In the genomic region with DNA sequence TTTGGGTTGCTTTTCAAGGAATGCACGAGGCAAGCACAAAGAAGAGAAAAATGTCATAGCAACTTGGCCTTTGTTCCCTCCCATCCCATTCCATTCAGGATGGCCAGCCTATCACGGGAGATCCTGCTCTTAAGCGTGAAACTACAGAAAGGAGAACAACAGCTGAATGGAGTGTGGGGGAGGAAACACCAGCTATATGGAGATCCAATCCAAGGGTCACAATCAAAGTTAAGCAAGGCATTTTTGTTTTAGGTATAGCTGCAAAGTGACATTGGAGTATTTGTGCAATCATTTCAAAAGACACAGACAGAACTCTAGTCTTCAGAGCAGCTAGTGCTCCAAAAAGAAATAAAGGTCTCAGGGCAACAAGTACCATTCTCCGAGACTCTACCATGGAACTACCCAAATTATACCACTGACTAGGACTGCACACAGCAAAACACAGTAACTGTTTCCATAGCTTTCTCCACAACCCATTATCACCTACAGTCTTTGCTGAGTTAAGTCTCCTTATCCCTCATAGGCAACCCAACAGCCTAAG, we compare ENCODE assay signal across 8 mouse cellular contexts. TPM values are rescaled to one million over a fixed set of nuclear protein-coding genes. Genes with fewer than 3 reads are reported as not detected.
DNase-seq lines count a peak whose midpoint lies in the region; ATAC-seq lines count a peak whose summit lies in the region.

No protein-coding gene starts in this region.

- DNase-seq in kidney, postnatal 25 days = no peak
- peak; percentile 51 for DNase-seq in embryo, embryonic 9.5 days (ENCODE audit: extremely low spot score)
- no peak for DNase-seq in intestine, embryonic 14.5 days (ENCODE audit: low spot score)
- no peak for DNase-seq in urinary bladder, postnatal 4 days (ENCODE audit: low spot score in 2 of 2)
- DNase-seq in left cerebral cortex, adult 8-10 months (ENCODE audit: low spot score in 2 of 2) = no peak
- DNase-seq in cerebellum, adult 9-10 months = no peak

- H3K27me3 ChIP-seq in kidney, embryonic 14.5 days (ENCODE audit: control insufficient read depth, insufficient read depth, low read length) = no peaks in the 10 kb centered on the region
- H3K27me3 ChIP-seq in intestine, embryonic 14.5 days (replicated peaks; ENCODE audit: control insufficient read depth, insufficient read depth, low read length) = no peaks in the 10 kb centered on the region
- no peaks in the 10 kb centered on the region for H3K27me3 ChIP-seq in midbrain, embryonic 15.5 days (replicated peaks)

- H3K4me1 ChIP-seq in kidney, embryonic 14.5 days (ENCODE audit: control insufficient read depth, insufficient read depth, low read length) = peaks cover 29% of the 10 kb centered on the region
- H3K4me1 ChIP-seq in intestine, embryonic 14.5 days (replicated peaks; ENCODE audit: control insufficient read depth, insufficient read depth, low read length) = peaks cover 34% of the 10 kb centered on the region
- H3K4me1 ChIP-seq in midbrain, embryonic 15.5 days = peaks cover 45% of the 10 kb centered on the region

- H3K9ac ChIP-seq in kidney, embryonic 14.5 days (ENCODE audit: low read depth, low read length) = peak overlapping the region; percentile 100; the same call in 1 of the 2 replicates
- peak overlapping the region; percentile 98 for H3K9ac ChIP-seq in intestine, embryonic 14.5 days (ENCODE audit: low read length)
- peak overlapping the region; percentile 7; the same call in 1 of the 2 replicates for H3K9ac ChIP-seq in midbrain, embryonic 15.5 days

- peak overlapping the region; percentile 71 for H3K4me2 ChIP-seq in kidney, embryonic 14.5 days (replicated peaks; ENCODE audit: low read depth, low read length)
- peak overlapping the region; percentile 81 for H3K4me2 ChIP-seq in intestine, embryonic 14.5 days (ENCODE audit: low read length)
- peak overlapping the region; percentile 70 for H3K4me2 ChIP-seq in midbrain, embryonic 15.5 days

- H3K4me3 ChIP-seq in kidney, embryonic 14.5 days (ENCODE audit: low read length) = peak overlapping the region; percentile 100
- peak overlapping the region; percentile 97 for H3K4me3 ChIP-seq in intestine, embryonic 14.5 days (ENCODE audit: low read depth, low read length)
- peak overlapping the region; percentile 93 for H3K4me3 ChIP-seq in midbrain, embryonic 15.5 days

- 8% methylated on average over 4 of the region's 4 CpGs for WGBS in kidney, embryonic 14.5 days
- 20% methylated on average over 4 of the region's 4 CpGs for WGBS in intestine, embryonic 14.5 days
- WGBS in midbrain, embryonic 15.5 days = 3% methylated on average over 4 of the region's 4 CpGs

- H3K9me3 ChIP-seq in kidney, embryonic 14.5 days (ENCODE audit: control insufficient read depth, low read length) = no peaks in the 10 kb centered on the region
- no peaks in the 10 kb centered on the region for H3K9me3 ChIP-seq in intestine, embryonic 14.5 days (ENCODE audit: control insufficient read depth, low read length)
- no peaks in the 10 kb centered on the region for H3K9me3 ChIP-seq in midbrain, embryonic 15.5 days

- no peaks in the 10 kb centered on the region for H3K36me3 ChIP-seq in kidney, embryonic 14.5 days (ENCODE audit: control insufficient read depth, insufficient read depth, low read length)
- H3K36me3 ChIP-seq in intestine, embryonic 14.5 days (ENCODE audit: control insufficient read depth, insufficient read depth, low read length) = no peaks in the 10 kb centered on the region
- no peaks in the 10 kb centered on the region for H3K36me3 ChIP-seq in midbrain, embryonic 15.5 days (replicated peaks)

- H3K27ac ChIP-seq in kidney, embryonic 14.5 days (ENCODE audit: low read depth, low read length) = peak overlapping the region; percentile 96; the same call in 1 of the 2 replicates
- H3K27ac ChIP-seq in intestine, embryonic 14.5 days (ENCODE audit: low read depth) = 0 out of 2 replicates have a peak overlapping the region, but pooled peaks have one; percentile 99
- H3K27ac ChIP-seq in midbrain, embryonic 15.5 days = peak overlapping the region; percentile 95

- ATAC-seq in kidney, embryonic 14.5 days (ENCODE audit: low FRiP score, low TSS enrichment) = no peak
- ATAC-seq in intestine, embryonic 14.5 days (replicated peaks; ENCODE audit: low FRiP score, low TSS enrichment, low read depth) = no peak
- ATAC-seq in midbrain, embryonic 15.5 days (replicated peaks) = no peak

RNA-seq across cellular contexts. Expression of a gene that starts 1.9 kb away (rescaled TPM):
- polyA plus RNA-seq in kidney, embryonic 14.5 days (2014; fragmentation: Nextera tagmentation; extraction: Ambion mirVana) = 44.3 and 55.5 TPM in 2 replicates
- 45.9 and 47.4 TPM in 2 replicates for polyA plus RNA-seq in intestine, embryonic 14.5 days (2014; fragmentation: Nextera tagmentation; extraction: Ambion mirVana)
- polyA plus RNA-seq in midbrain, embryonic 15.5 days (2015; fragmentation: Nextera tagmentation; extraction: Ambion mirVana) = 69.4 and 71.7 TPM in 2 replicates
- 100 to 1,000 TPM; 146 to 152 (median 151) TPM for total RNA-seq in left cerebral cortex, adult 8-10 months (2022)

RNA-seq across cellular contexts. Expression of a gene that starts 22.6 kb away (rescaled TPM):
- 45.9 and 51.2 TPM in 2 replicates for polyA plus RNA-seq in kidney, embryonic 14.5 days (2014; fragmentation: Nextera tagmentation; extraction: Ambion mirVana)
- 46.0 and 47.2 TPM in 2 replicates for polyA plus RNA-seq in intestine, embryonic 14.5 days (2014; fragmentation: Nextera tagmentation; extraction: Ambion mirVana)
- 48.7 and 49.0 TPM in 2 replicates for polyA plus RNA-seq in midbrain, embryonic 15.5 days (2015; fragmentation: Nextera tagmentation; extraction: Ambion mirVana)
- total RNA-seq in left cerebral cortex, adult 8-10 months (2022) = 10 to 100 TPM; 54.2 to 66.2 (median 63.3) TPM

Comparison
In these comparisons a context has a peak if more than half of its experiments do, and no peak if none do; other contexts are left out.
1. H3K9ac ChIP-seq: peak in every context shown above with its lines; median percentile 100 in kidney, embryonic 14.5 days; 98 in intestine, embryonic 14.5 days; 7 in midbrain, embryonic 15.5 days.